Mouse (Mus musculus) MEL (cell line): ENCODE data around the gene Ppp1cc. TPM values are rescaled to one million over a fixed set of nuclear protein-coding genes. Genes with fewer than 3 reads are reported as not detected.

ENCODE experiments used
- DNase-seq: peaks from one replicate; pipeline ENCODE4 v3.0.0; 2011; ENCODE audit warnings: low read depth, low spot score
- H3K27ac ChIP-seq: 2 replicates; pipeline ENCODE4 v1.5.1; 2012; ENCODE audit warnings: low read depth, mild to moderate bottlenecking, control low read depth, low read length, moderate library complexity; ENCODE audit not compliant: control insufficient read depth
- H3K27me3 ChIP-seq, 2 experiments: fragments of 150-350 bp in 1 of 2; sonication (generic) in 1 of 2; 2 replicates each; pipeline ENCODE4 v1.6.1; 2012; ENCODE audit warnings: low read length in 2 of 2, mild to moderate bottlenecking in 2 of 2, improper control_type of control experiment in 1 of 2, moderate library complexity in 1 of 2; ENCODE audit not compliant: insufficient read depth in 2 of 2, control insufficient read depth in 1 of 2
- H3K36me3 ChIP-seq, 2 experiments: 2 replicates each; pipeline ENCODE4 v1.6.1; 2012 to 2014; ENCODE audit warnings: low read length in 2 of 2, improper control_type of control experiment in 1 of 2, inconsistent platforms in 1 of 2, mild to moderate bottlenecking in 1 of 2; ENCODE audit not compliant: insufficient read depth in 2 of 2, control insufficient read depth in 1 of 2
- H3K4me1 ChIP-seq, 2 experiments: fragments of 150-350 bp in 1 of 2; sonication (generic) in 1 of 2; 2 replicates each; pipeline ENCODE4 v1.6.1; 2012; ENCODE audit warnings: low read length in 2 of 2, improper control_type of control experiment in 1 of 2, mild to moderate bottlenecking in 1 of 2; ENCODE audit not compliant: insufficient read depth in 2 of 2, control insufficient read depth in 1 of 2
- H3K4me3 ChIP-seq, 2 experiments: fragments of 150-350 bp in 1 of 2; sonication (generic) in 1 of 2; 2 replicates each; pipeline ENCODE4 v1.5.1; 2012; ENCODE audit warnings: low read depth in 2 of 2, low read length in 2 of 2, mild to moderate bottlenecking in 2 of 2, moderate library complexity in 2 of 2, control low read depth in 1 of 2, improper control_type of control experiment in 1 of 2; ENCODE audit not compliant: control insufficient read depth in 1 of 2, insufficient read depth in 1 of 2
- H3K79me2 ChIP-seq: 2 replicates; pipeline ENCODE4 v1.6.1; 2012; ENCODE audit warnings: mild to moderate bottlenecking, low read length, moderate library complexity; ENCODE audit not compliant: control insufficient read depth, poor library complexity, insufficient read depth
- H3K9ac ChIP-seq: 2 replicates; pipeline ENCODE4 v1.6.1; 2012; ENCODE audit warnings: low read depth, mild to moderate bottlenecking, control low read depth, low read length, moderate library complexity; ENCODE audit not compliant: control insufficient read depth, poor library complexity, severe bottlenecking
- H3K9me3 ChIP-seq: fragments of 150-350 bp; sonication (generic); replicated peaks from 2 replicates; pipeline ENCODE4 v1.6.1; 2012; ENCODE audit warnings: mild to moderate bottlenecking, low read length, improper control_type of control experiment, moderate library complexity; ENCODE audit not compliant: insufficient read depth
- E2F4 ChIP-seq: IDR thresholded peaks from 2 replicates; pipeline ENCODE4 v1.6.1; 2011; ENCODE audit warnings: low read depth, low read length, improper control_type of control experiment, borderline replicate concordance
- EP300 ChIP-seq, 2 experiments: IDR thresholded peaks; 2 replicates each; pipeline ENCODE4 v1.6.1; 2011; ENCODE audit warnings: improper control_type of control experiment in 2 of 2, low read length in 2 of 2, low read depth in 1 of 2, mild to moderate bottlenecking in 1 of 2
- ETS1 ChIP-seq: IDR thresholded peaks from 2 replicates; pipeline ENCODE4 v1.6.1; 2012; ENCODE audit warnings: low read depth, mild to moderate bottlenecking, inconsistent platforms, low read length, improper control_type of control experiment, moderate library complexity
- HCFC1 ChIP-seq: IDR thresholded peaks from 2 replicates; pipeline ENCODE4 v1.6.1; 2012; ENCODE audit warnings: low read depth, mild to moderate bottlenecking, inconsistent platforms, low read length, improper control_type of control experiment, moderate library complexity
- KAT2A ChIP-seq: conservative IDR thresholded peaks from 2 replicates; pipeline ENCODE4 v1.6.1; 2012; ENCODE audit warnings: low read depth, low read length, improper control_type of control experiment, inconsistent platforms
- MYC ChIP-seq: IDR thresholded peaks from 2 replicates; pipeline ENCODE4 v1.6.1; 2011; ENCODE audit warnings: low read depth, mild to moderate bottlenecking, low read length, improper control_type of control experiment, moderate library complexity
- NELFE ChIP-seq: IDR thresholded peaks from 2 replicates; pipeline ENCODE4 v1.6.1; 2011; ENCODE audit warnings: low read depth, low read length, improper control_type of control experiment
- NRF1 ChIP-seq: IDR thresholded peaks from 2 replicates; pipeline ENCODE4 v1.6.1; 2014; ENCODE audit warnings: low read depth, mild to moderate bottlenecking, inconsistent platforms, low read length, improper control_type of control experiment, moderate library complexity; ENCODE audit not compliant: poor library complexity, insufficient read depth, severe bottlenecking
- POLR2A ChIP-seq, 2 experiments: IDR thresholded peaks; 2 replicates each; pipeline ENCODE4 v1.6.1; 2011 to 2012; ENCODE audit warnings: low read length in 2 of 2, mild to moderate bottlenecking in 2 of 2, control low read depth in 1 of 2, improper control_type of control experiment in 1 of 2, low read depth in 1 of 2, moderate library complexity in 1 of 2; ENCODE audit not compliant: control insufficient read depth in 1 of 2, insufficient read depth in 1 of 2, poor library complexity in 1 of 2
- POLR2AphosphoS2 ChIP-seq: IDR thresholded peaks from 2 replicates; pipeline ENCODE4 v1.6.1; 2011; ENCODE audit warnings: low read length, improper control_type of control experiment
- SIN3A ChIP-seq: IDR thresholded peaks from 2 replicates; pipeline ENCODE4 v1.6.1; 2012; ENCODE audit warnings: low read length, improper control_type of control experiment, inconsistent platforms
- SMC3 ChIP-seq: IDR thresholded peaks from 2 replicates; pipeline ENCODE4 v1.6.1; 2011; ENCODE audit warnings: low read depth, low read length, improper control_type of control experiment
- TBP ChIP-seq: IDR thresholded peaks from 2 replicates; pipeline ENCODE4 v1.8.0; 2011; ENCODE audit warnings: low read depth, low read length, improper control_type of control experiment
- USF1 ChIP-seq: IDR thresholded peaks from 2 replicates; pipeline ENCODE4 v1.6.1; 2014; ENCODE audit warnings: low read depth, mild to moderate bottlenecking, inconsistent platforms, low read length, improper control_type of control experiment, moderate library complexity
- ZC3H11A ChIP-seq: IDR thresholded peaks from 2 replicates; pipeline ENCODE4 v1.6.1; 2012; ENCODE audit warnings: low read depth, mild to moderate bottlenecking, inconsistent platforms, low read length, improper control_type of control experiment
- ZKSCAN1 ChIP-seq: IDR thresholded peaks from 2 replicates; pipeline ENCODE4 v1.6.1; 2012; ENCODE audit warnings: low read depth, mild to moderate bottlenecking, inconsistent platforms, low read length, improper control_type of control experiment, moderate library complexity
- ZMIZ1 ChIP-seq: IDR thresholded peaks from 2 replicates; pipeline ENCODE4 v1.6.1; 2012; ENCODE audit warnings: low read depth, mild to moderate bottlenecking, inconsistent platforms, low read length, improper control_type of control experiment, moderate library complexity
- ZNF384 ChIP-seq: IDR thresholded peaks from 2 replicates; pipeline ENCODE4 v1.6.1; 2012; ENCODE audit warnings: low read depth, mild to moderate bottlenecking, inconsistent platforms, low read length, improper control_type of control experiment
- polyA plus RNA-seq, 2 experiments: library from polyadenylated mRNA; stranded (reverse) in 1 of 2; unstranded in 1 of 2; fragments of >175 nt in 1 of 2; fragments of >200 nt in 1 of 2; gene quantifications; 2 replicates each; pipeline versions ENCODE4 v1.2.1 to v1.2.4; 2012; ENCODE audit warnings: low replicate concordance in 2 of 2, low read depth in 1 of 2; ENCODE audit not compliant: insufficient read length in 2 of 2, insufficient read depth in 1 of 2, missing spikeins in 1 of 2
- total RNA-seq: library from RNA; depleted of rRNA; stranded (reverse); fragments of 300-350 nt; gene quantifications from 2 replicates; pipeline ENCODE4 v1.2.3, GENCODE M21; 2012

Gene Ppp1cc
- total and polyA plus RNA-seq, 3 experiments = 305 to 420 TPM; not detected in 1

- 0 out of 4 replicates have a peak, but pooled peaks of 1 of the 2 experiments have one; percentile 12 for TF ChIP-seq POLR2A (IDR thresholded peaks at IDR 0.05; ENCODE audit: control insufficient read depth in 1 of 2, insufficient read depth in 1 of 2, low read depth in 1 of 2, low read length in 2 of 2, poor library complexity in 1 of 2)
- TF ChIP-seq E2F4 = no peak
- TF ChIP-seq, all 39 proteins: peak for 1
- Histone ChIP-seq H3K27ac (no peak overlapping the region), H3K27me3 (no peaks in the 10 kb centered on the region), H3K36me3 (peaks cover 3 to 36% of the 10 kb centered on the region in 2 experiments), H3K9me3 (no peaks in the 10 kb centered on the region), H3K4me1 (peaks cover 2 to 6% of the 10 kb centered on the region in 2 experiments), H3K79me2 (peaks cover 13% of the 10 kb centered on the region), H3K9ac (no peak overlapping the region), H3K4me3 (no peak overlapping the region)
- DNase-seq = no peak
These were observed 13.0 kb downstream of the Ppp1cc start for GRCm38 (mm10) chr5:122171058-122171457.

- H3K9ac ChIP-seq = no peak overlapping the region
- H3K4me3 ChIP-seq = no peak overlapping the region
- peaks cover 9 to 22% of the 10 kb centered on the region in 2 experiments for H3K36me3 ChIP-seq
- no peak overlapping the region for H3K27ac ChIP-seq
- no peak for DNase-seq
- H3K79me2 ChIP-seq = no peaks in the 10 kb centered on the region
- H3K9me3 ChIP-seq = no peaks in the 10 kb centered on the region
- no peaks in the 10 kb centered on the region for H3K27me3 ChIP-seq
- H3K4me1 ChIP-seq = peaks cover 0 to 8% of the 10 kb centered on the region in 2 experiments; a peak in 1 of 4 replicates
- 0 out of 4 replicates have a peak, but pooled peaks of 1 of the 2 experiments have one; percentile 15 for TF ChIP-seq POLR2A (IDR thresholded peaks at IDR 0.05; ENCODE audit: control insufficient read depth in 1 of 2, insufficient read depth in 1 of 2, low read depth in 1 of 2, low read length in 2 of 2, poor library complexity in 1 of 2)
- no peak for TF ChIP-seq HCFC1
These were observed 17.3 kb downstream of the Ppp1cc start for GRCm38 (mm10) chr5:122175402-122175801.

GRCm38 (mm10) chr5:122175961-122176360, 17.9 kb downstream of the Ppp1cc start:
- TF ChIP-seq NELFE = no peak
- no peak for TF ChIP-seq MYC
- TF ChIP-seq NRF1 = no peak
- no peak for TF ChIP-seq E2F4
- TF ChIP-seq ZC3H11A = no peak
- TF ChIP-seq ETS1 = no peak
- no peak for TF ChIP-seq EP300 (IDR thresholded peaks at IDR 0.05; ENCODE audit: low read depth in 1 of 2, low read length in 2 of 2)
- no peak for TF ChIP-seq ZMIZ1
- TF ChIP-seq TBP = no peak
- TF ChIP-seq POLR2AphosphoS2 = 0 out of 2 replicates have a peak, but pooled peaks have one; percentile 3
- no peak for TF ChIP-seq POLR2A (IDR thresholded peaks at IDR 0.05; ENCODE audit: control insufficient read depth in 1 of 2, insufficient read depth in 1 of 2, low read depth in 1 of 2, low read length in 2 of 2, poor library complexity in 1 of 2)
- no peak for TF ChIP-seq KAT2A
- TF ChIP-seq ZNF384 = peak; percentile 72
- no peak for TF ChIP-seq USF1
- TF ChIP-seq SMC3 = no peak
- no peak for TF ChIP-seq SIN3A
- TF ChIP-seq ZKSCAN1 = no peak
- Histone ChIP-seq H3K4me3 (no peak overlapping the region), H3K9me3 (no peaks in the 10 kb centered on the region), H3K27ac (no peak overlapping the region), H3K27me3 (no peaks in the 10 kb centered on the region), H3K79me2 (no peaks in the 10 kb centered on the region), H3K4me1 (peaks cover 0 to 8% of the 10 kb centered on the region in 2 experiments; a peak in 1 of 4 replicates), H3K9ac (no peak overlapping the region), H3K36me3 (peaks cover 9 to 17% of the 10 kb centered on the region in 2 experiments)
- DNase-seq = no peak
